Mouse (Mus musculus) embryo, embryonic 9.5 days (tissue): ENCODE data around the gene Ephb1.

Experiments used
- DNase-seq: peaks from one replicate; pipeline ENCODE4 v3.0.0-alpha.2; 2017; ENCODE audit errors: extremely low spot score

The Ephb1 gene

GRCm38 (mm10) chr9:102354561-102354973 lies at the start of gene Ephb1:
TSS of gene Ephb1 (minus strand) at chr9:102354693.
- peak; percentile 89 for DNase-seq

GRCm38 (mm10) chr9:102403086-102404021 lies 48.9 kb upstream of the Ephb1 start:
- peak; percentile 65 for DNase-seq

GRCm38 (mm10) chr9:102402671-102403070 lies 48.2 kb upstream of the Ephb1 start:
- no peak for DNase-seq

GRCm38 (mm10) chr9:102388266-102388665 lies 33.8 kb upstream of the Ephb1 start:
- peak; percentile 9 for DNase-seq

- DNase-seq, result no peak
These were observed 32.3 kb upstream of the Ephb1 start for GRCm38 (mm10) chr9:102386816-102387215.

- DNase-seq, result no peak
These were observed 25.7 kb upstream of the Ephb1 start for GRCm38 (mm10) chr9:102380235-102380634.

- no peak for DNase-seq
These were observed 20.2 kb upstream of the Ephb1 start for GRCm38 (mm10) chr9:102374661-102375060.

- no peak for DNase-seq
These were observed 19.4 kb upstream of the Ephb1 start for GRCm38 (mm10) chr9:102373886-102374285.

- DNase-seq, result no peak
These were observed 17.4 kb upstream of the Ephb1 start for GRCm38 (mm10) chr9:102371936-102372335.

GRCm38 (mm10) chr9:102371036-102371770 lies 16.7 kb upstream of the Ephb1 start:
- DNase-seq, result no peak

- DNase-seq, result no peak
These were observed 15.6 kb upstream of the Ephb1 start for GRCm38 (mm10) chr9:102370141-102370540.

- no peak for DNase-seq
These were observed 14.6 kb upstream of the Ephb1 start for GRCm38 (mm10) chr9:102369141-102369540.

- DNase-seq, result no peak
These were observed 13.3 kb upstream of the Ephb1 start for GRCm38 (mm10) chr9:102367796-102368195.

- DNase-seq, result no peak
These were observed 11.0 kb upstream of the Ephb1 start for GRCm38 (mm10) chr9:102365536-102365935.

- no peak for DNase-seq
These were observed 4.8 kb upstream of the Ephb1 start for GRCm38 (mm10) chr9:102359311-102359710.

- DNase-seq, result no peak
These were observed 4.2 kb upstream of the Ephb1 start for GRCm38 (mm10) chr9:102358711-102359110.

- DNase-seq, result no peak
These were observed 3.5 kb upstream of the Ephb1 start for GRCm38 (mm10) chr9:102358011-102358410.

GRCm38 (mm10) chr9:102356516-102356915 lies 2.0 kb upstream of the Ephb1 start:
- no peak for DNase-seq

GRCm38 (mm10) chr9:102355726-102356125 lies 1.2 kb upstream of the Ephb1 start:
- no peak for DNase-seq

- DNase-seq, result peak; percentile 68
These were observed 629 bp downstream of the Ephb1 start for GRCm38 (mm10) chr9:102353636-102354491.

GRCm38 (mm10) chr9:102353056-102353635 lies 1.3 kb downstream of the Ephb1 start:
- DNase-seq, result no peak
